Mouse (Mus musculus) bone marrow, adult 2 months (tissue): ENCODE measurements around the gene Bbs5. TPM values are rescaled to one million over a fixed set of nuclear protein-coding genes. Genes with fewer than 3 reads are reported as not detected.
"Not testable (repeated sequence)": the region's sequence is repeated elsewhere in the genome, so short reads cannot be mapped to it uniquely, and the experiment has no call there.

Source experiments
- H3K27ac ChIP-seq: fragments of 200-500 bp; 2 replicates; pipeline ENCODE4 v1.5.1; 2012; ENCODE audit warnings: low read depth, mild to moderate bottlenecking, control low read depth, inconsistent platforms, low read length; ENCODE audit not compliant: control insufficient read depth, poor library complexity, insufficient read depth
- H3K4me1 ChIP-seq: fragments of 200-500 bp; 2 replicates; pipeline ENCODE4 v1.6.1; 2011; ENCODE audit warnings: low read length; ENCODE audit not compliant: control insufficient read depth, insufficient read depth
- H3K4me3 ChIP-seq: fragments of 200-500 bp; replicated peaks from 2 replicates; pipeline ENCODE3; 2011; ENCODE audit warnings: mild to moderate bottlenecking, low read depth, low read length, control low read depth; ENCODE audit not compliant: control insufficient read depth
- CTCF ChIP-seq: fragments of 200-500 bp; IDR thresholded peaks from 2 replicates; pipeline ENCODE4 v1.5.1; 2011; ENCODE audit warnings: low read length, control low read depth; ENCODE audit not compliant: control insufficient read depth, insufficient read depth
- POLR2A ChIP-seq: fragments of 200-500 bp; IDR thresholded peaks from 2 replicates; pipeline ENCODE4 v1.6.1; 2011; ENCODE audit warnings: low read depth, mild to moderate bottlenecking, control low read depth, low read length, borderline replicate concordance; ENCODE audit not compliant: control insufficient read depth
- WGBS: fragments of 180-500 bp; shearing (Covaris S2); methylation state at CpG from one replicate; pipeline ENCODE4 v1.1.7; 2018; 5-methylcytosine and 5-hydroxymethylcytosine counted together
- polyA plus RNA-seq: library from polyadenylated mRNA; stranded (reverse); fragments of >200 nt; gene quantifications from 2 replicates; pipeline ENCODE4 v1.2.4, GENCODE M21; 2011; ENCODE audit warnings: low replicate concordance; ENCODE audit not compliant: missing spikeins, insufficient read depth, insufficient read length

Bbs5 gene
- polyA plus RNA-seq, 1 experiment = 5.6 TPM

- WGBS = 84% methylated on average over 6 of the region's 6 CpGs
- TF ChIP-seq CTCF (no peak), POLR2A (no peak)
- Histone ChIP-seq H3K27ac (no peak overlapping the region), H3K4me3 (no peak overlapping the region), H3K4me1 (no peaks in the 10 kb centered on the region)
Measured at GRCm38 (mm10) chr2:69629914-69630313, 17.1 kb upstream of the Bbs5 start.

GRCm38 (mm10) chr2:69630792-69631191, 16.2 kb upstream of the Bbs5 start:
- TF ChIP-seq POLR2A (no peak), CTCF (no peak)
- no peaks in the 10 kb centered on the region for H3K4me1 ChIP-seq
- no peak overlapping the region for H3K4me3 ChIP-seq
- H3K27ac ChIP-seq = no peak overlapping the region
- 83% methylated on average over 5 of the region's 5 CpGs for WGBS

- 0 out of 2 replicates have a peak, but pooled peaks have one; percentile 4 for TF ChIP-seq CTCF
- no peak for TF ChIP-seq POLR2A
- Histone ChIP-seq H3K4me1 (no peaks in the 10 kb centered on the region), H3K4me3 (no peak overlapping the region), H3K27ac (no peak overlapping the region)
- WGBS = 76% methylated on average over 2 of the region's 2 CpGs
Measured at GRCm38 (mm10) chr2:69631449-69631848, 15.5 kb upstream of the Bbs5 start.

DNA sequence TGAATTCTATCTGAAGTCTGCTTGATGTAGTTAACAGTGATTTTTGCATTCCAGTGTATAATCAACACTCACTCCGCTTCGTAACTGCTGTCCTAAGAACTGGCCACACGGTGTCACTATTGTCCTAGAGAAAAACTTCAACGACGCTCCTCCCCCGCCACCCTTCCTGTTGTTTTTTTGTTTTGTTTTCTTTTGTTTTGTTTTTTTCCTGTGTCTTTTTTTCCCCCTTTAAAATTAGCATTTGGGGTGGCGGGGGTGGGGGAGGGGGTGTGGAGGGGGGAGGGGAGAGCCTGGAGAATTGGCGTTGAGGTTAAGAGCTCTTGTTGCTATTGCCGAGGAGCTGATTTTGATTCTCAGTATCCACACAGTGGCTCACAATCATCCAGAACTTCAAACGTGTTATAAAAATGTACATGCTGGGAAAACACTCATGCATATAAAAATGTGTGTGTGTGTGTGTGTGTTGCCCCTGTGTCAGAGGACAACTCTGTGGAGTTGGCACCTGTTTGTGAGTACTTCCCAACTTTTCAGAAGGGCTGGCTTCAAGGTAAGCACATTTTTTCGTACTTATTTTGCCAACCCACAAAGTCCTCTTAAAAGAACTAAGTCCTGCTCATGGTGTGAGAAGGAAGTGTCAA, 11.8 kb upstream of the Bbs5 start:
- 1% methylated on average over 11 of the region's 11 CpGs for WGBS
- Histone ChIP-seq H3K4me1 (no peaks in the 10 kb centered on the region), H3K4me3 (peak overlapping the region; percentile 33), H3K27ac (no peak overlapping the region)
- TF ChIP-seq CTCF (peak; percentile 66), POLR2A (no peak)

DNA sequence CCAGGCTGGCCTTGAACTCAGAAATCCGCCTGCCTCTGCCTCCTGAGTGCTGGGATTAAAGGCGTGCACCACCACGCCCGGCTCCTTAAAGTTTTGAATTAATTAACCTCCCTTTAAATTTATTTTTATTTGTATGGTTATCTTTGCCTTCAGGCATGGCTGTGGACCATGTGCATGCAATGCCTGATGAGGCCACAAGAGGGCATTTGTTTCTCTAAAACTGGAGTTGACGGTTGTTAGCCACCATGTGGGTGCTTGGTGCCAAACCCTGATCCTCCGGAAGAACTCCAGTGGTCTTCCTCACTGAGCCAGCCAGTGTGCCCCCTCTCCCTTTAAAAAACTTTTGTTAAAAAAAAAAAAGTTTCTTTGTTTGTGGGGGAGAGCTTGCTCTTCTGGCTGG, 11.2 kb upstream of the Bbs5 start:
- Histone ChIP-seq H3K27ac (no peak overlapping the region), H3K4me3 (no peak overlapping the region), H3K4me1 (no peaks in the 10 kb centered on the region)
- 53% methylated on average over 6 of the region's 6 CpGs for WGBS
- TF ChIP-seq POLR2A (no peak), CTCF (peak; percentile 47)

- not testable (repeated sequence) for H3K4me3 ChIP-seq, H3K4me1 ChIP-seq, H3K27ac ChIP-seq
- WGBS = 77% methylated on average over 7 of the region's 7 CpGs
Measured at GRCm38 (mm10) chr2:69637989-69638388, 9.0 kb upstream of the Bbs5 start.

DNA sequence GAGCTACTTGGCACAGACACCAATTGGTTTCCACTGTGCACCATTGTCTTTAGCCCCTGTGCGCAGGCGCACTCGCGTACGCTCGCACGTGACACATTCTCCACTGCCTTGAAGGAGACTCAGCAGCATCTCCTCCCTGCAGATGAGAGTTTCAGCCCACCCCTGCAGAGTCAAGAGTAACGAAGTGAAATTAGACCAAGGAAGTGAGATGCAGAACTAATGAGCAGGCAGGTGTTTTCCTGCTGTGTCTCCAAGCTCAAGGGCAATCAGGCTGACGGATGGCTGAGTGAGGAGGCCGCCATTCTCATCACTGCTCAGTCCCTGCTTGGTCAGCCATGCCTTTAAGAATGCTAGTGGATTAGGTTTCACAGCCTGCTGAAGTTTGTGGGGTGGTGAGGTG, 6.9 kb upstream of the Bbs5 start:
- Histone ChIP-seq H3K4me1 (no peaks in the 10 kb centered on the region), H3K4me3 (no peak overlapping the region), H3K27ac (no peak overlapping the region)
- WGBS = 68% methylated on average over 10 of the region's 10 CpGs
- TF ChIP-seq CTCF (no peak), POLR2A (no peak)

GRCm38 (mm10) chr2:69644968-69645617, 1.9 kb upstream of the Bbs5 start:
- WGBS = 83% methylated on average over 11 of the region's 11 CpGs

More at GRCm38 (mm10) chr2:69644968-69645617, 1.9 kb upstream of the Bbs5 start:
- no peak for TF ChIP-seq POLR2A
- no peak for TF ChIP-seq CTCF
- H3K4me3 ChIP-seq = no peak overlapping the region
- H3K27ac ChIP-seq = no peak overlapping the region
- H3K4me1 ChIP-seq = no peaks in the 10 kb centered on the region
